ENCODE assay signal across 11 mouse cellular contexts in the genomic region with DNA sequence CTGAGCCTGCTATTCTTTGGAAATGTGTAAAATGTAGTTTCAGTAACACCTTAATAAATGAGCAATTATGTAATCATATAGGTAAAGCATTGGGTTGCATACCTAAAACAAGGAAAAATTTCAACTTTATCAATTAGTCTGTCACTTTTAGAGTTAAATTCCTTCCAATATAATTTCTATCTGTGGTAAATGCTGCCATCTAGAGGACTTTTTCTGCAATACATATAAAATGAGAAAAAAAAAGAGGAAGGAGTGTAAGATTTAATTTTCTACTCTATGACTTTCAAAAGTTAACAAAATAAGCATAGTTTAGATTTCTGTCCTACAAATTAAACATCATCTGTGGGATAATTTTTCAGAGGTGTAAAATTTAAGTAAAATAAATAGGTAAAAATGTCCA. TPM values are rescaled to one million over a fixed set of nuclear protein-coding genes. Genes with fewer than 3 reads are reported as not detected.
DNase-seq lines count a peak whose midpoint lies in the region; TF ChIP-seq lines count a peak whose summit lies in the region.
"Had no signal": no experiment of that assay in that cellular context is flagged by ENCODE, and none has a peak within 500 bp of the region (broad histone marks: within the 10 kb centered on the region; RNA-seq: fewer than 3 reads in every experiment).

No protein-coding gene starts in this region.

- no peak for TF ChIP-seq EP300 in CH12.LX (IDR thresholded peaks at IDR 0.05; ENCODE audit: low read length)

- no peak for TF ChIP-seq POLR2A in CH12.LX (IDR thresholded peaks at IDR 0.05; ENCODE audit: low read depth, low read length)

- no peaks in the 10 kb centered on the region for H3K27me3 ChIP-seq in CH12.LX (replicated peaks)
- H3K27me3 ChIP-seq: embryonic facial prominence, embryonic 12.5 days; heart, embryonic 13.5 days had no signal

- TF ChIP-seq CTCF in CH12.LX (conservative IDR thresholded peaks at IDR 0.05 in 1 of 2, IDR thresholded peaks at IDR 0.05 in 1 of 2; ENCODE audit: low read depth in 2 of 2, low read length in 2 of 2): peak in 1 of 2 experiments; percentile 59; a peak in 2 of 4 replicates

- no peak overlapping the region for H3K4me3 ChIP-seq in CH12.LX (replicated peaks in 1 of 3; ENCODE audit: low read depth in 2 of 3, low read length in 2 of 3, poor library complexity in 1 of 3)
- H3K4me3 ChIP-seq: embryonic facial prominence, embryonic 12.5 days; heart, embryonic 13.5 days had no signal

- H3K4me1 ChIP-seq in CH12.LX (ENCODE audit: control insufficient read depth in 1 of 2, insufficient read depth in 2 of 2): no peaks in the 10 kb centered on the region
- H3K4me1 ChIP-seq: embryonic facial prominence, embryonic 12.5 days; heart, embryonic 13.5 days had no signal

- no peak overlapping the region for H3K27ac ChIP-seq in CH12.LX (ENCODE audit: insufficient read depth, low read depth)
- H3K27ac ChIP-seq: embryonic facial prominence, embryonic 12.5 days; heart, embryonic 13.5 days had no signal

- H3K9me3 ChIP-seq in CH12.LX (replicated peaks; ENCODE audit: low read length): no peaks in the 10 kb centered on the region
- H3K9me3 ChIP-seq: embryonic facial prominence, embryonic 12.5 days; heart, embryonic 13.5 days had no signal

- in situ Hi-C loops in CH12.LX (cut with MboI; ENCODE audit: low pct_ligation_motif_present, low pct_unique_long_range_greater_than_20kb, low sequenced_read_pairs): no loop called here

- DNase-seq in kidney, adult 9 months: peak; percentile 16
- DNase-seq in kidney, postnatal 25 days: no peak
- peak; percentile 46 for DNase-seq in 416B (ENCODE audit: low read depth)
- peak; percentile 13 for DNase-seq in CH12.LX (ENCODE audit: extremely low read depth)
- peak; percentile 49 for DNase-seq in embryo, embryonic 11 days
- no peak for DNase-seq in yolk sac, embryonic 10.5 days (ENCODE audit: low spot score)
- DNase-seq in frontal cortex, postnatal 14 days (ENCODE audit: low spot score in 2 of 2): no peak
- DNase-seq: kidney, adult 8-10 months; thymus, adult 2 months had no signal

- dilution Hi-C loops in CH12.LX (cut with MboI; ENCODE audit: extremely low pct_ligation_motif_present, extremely low pct_unique_long_range_greater_than_20kb, low sequenced_read_pairs): no loop called here

- H3K9ac ChIP-seq in CH12.LX (ENCODE audit: insufficient read depth, low read depth): no peak overlapping the region
- H3K9ac ChIP-seq: embryonic facial prominence, embryonic 12.5 days; heart, embryonic 13.5 days had no signal

- no peaks in the 10 kb centered on the region for H3K36me3 ChIP-seq in CH12.LX (replicated peaks in 1 of 2; ENCODE audit: control insufficient read depth in 1 of 2, insufficient read depth in 1 of 2, low read length in 1 of 2)
- H3K36me3 ChIP-seq: embryonic facial prominence, embryonic 12.5 days; heart, embryonic 13.5 days had no signal

- TF ChIP-seq RAD21 in CH12.LX (IDR thresholded peaks at IDR 0.05; ENCODE audit: low read depth, low read length): peak; percentile 71

- no peaks in the 10 kb centered on the region for H3K79me2 ChIP-seq in CH12.LX (replicated peaks; ENCODE audit: control insufficient read depth, extremely low read depth, insufficient read depth, poor library complexity, severe bottlenecking)

- H3K4me2 ChIP-seq in CH12.LX (ENCODE audit: insufficient read depth, low read depth, poor library complexity, severe bottlenecking): no peak overlapping the region
- H3K4me2 ChIP-seq: embryonic facial prominence, embryonic 12.5 days; heart, embryonic 13.5 days had no signal

TF ChIP-seq in CH12.LX, 34 proteins besides CTCF, POLR2A, EP300 and RAD21:
- TF ChIP-seq ZNF384 (IDR thresholded peaks at IDR 0.05; ENCODE audit: low read depth, low read length) (peak; percentile 79), USF2 (conservative IDR thresholded peaks at IDR 0.05; ENCODE audit: low read depth, low read length) (no peak), SMC3 (IDR thresholded peaks at IDR 0.05; ENCODE audit: low read depth, low read length) (peak; percentile 23), E2F4 (IDR thresholded peaks at IDR 0.05; ENCODE audit: insufficient replicate concordance, low read depth, low read length) (no peak)
TF ChIP-seq in CH12.LX: peak in this region for 2.

RNA-seq across cellular contexts. Expression of a gene that starts 8.1 kb away (rescaled TPM):
- total RNA-seq in CH12.LX (2012; rRNA removed) (not detected in 2 replicates), CH12.LX (2014; rRNA removed) (not detected in 2 replicates)
- polyA plus RNA-seq in CH12.LX (2012; ENCODE audit: insufficient read length, low read depth): not detected in 2 replicates

Comparison
In these comparisons a context has a peak if more than half of its experiments do, and no peak if none do; other contexts are left out.
1. DNase-seq: peak in kidney, adult 9 months (single experiment), 416B (single experiment), CH12.LX (single experiment) and embryo, embryonic 11 days (single experiment); none in kidney, postnatal 25 days (0 of 2), yolk sac, embryonic 10.5 days (single experiment) and frontal cortex, postnatal 14 days (0 of 2).